Mouse (Mus musculus): ENCODE measurements around the gene Thap4.
"Not testable (repeated sequence)": the region's sequence is repeated elsewhere in the genome, so short reads cannot be mapped to it uniquely, and the experiment has no call there.

Gene Thap4

GRCm38 (mm10) chr1:93692773-93693172 lies 61.9 kb downstream of the Thap4 start:
- DNase-seq (ENCODE audit: extremely low read depth, insufficient read length, low spot score): no peak

GRCm38 (mm10) chr1:93691786-93692357 lies 62.8 kb downstream of the Thap4 start:
- DNase-seq (ENCODE audit: extremely low read depth, insufficient read length, low spot score): no peak

GRCm38 (mm10) chr1:93691106-93691505 lies 63.6 kb downstream of the Thap4 start:
- no peak for DNase-seq (ENCODE audit: extremely low read depth, insufficient read length, low spot score)

GRCm38 (mm10) chr1:93689901-93690496 lies 64.7 kb downstream of the Thap4 start:
- DNase-seq (ENCODE audit: extremely low read depth, insufficient read length, low spot score): no peak

- DNase-seq (ENCODE audit: extremely low read depth, insufficient read length, low spot score): no peak
Observed at GRCm38 (mm10) chr1:93688154-93688553, 66.5 kb downstream of the Thap4 start.

- DNase-seq (ENCODE audit: extremely low read depth, insufficient read length, low spot score): no peak
Observed at GRCm38 (mm10) chr1:93686961-93687320, 67.7 kb downstream of the Thap4 start.

- DNase-seq (ENCODE audit: extremely low read depth, insufficient read length, low spot score): peak; percentile 86
Observed at GRCm38 (mm10) chr1:93686245-93686960, 68.3 kb downstream of the Thap4 start.

GRCm38 (mm10) chr1:93685401-93686244 lies 69.0 kb downstream of the Thap4 start, which contains the start of gene Bok:
Gene Bok, plus strand, starts transcription at chr1:93685660.
- peak; percentile 95 for DNase-seq (ENCODE audit: extremely low read depth, insufficient read length, low spot score)

GRCm38 (mm10) chr1:93679889-93680568 lies 74.6 kb downstream of the Thap4 start:
- DNase-seq (ENCODE audit: extremely low read depth, insufficient read length, low spot score): peak; percentile 79

- DNase-seq (ENCODE audit: extremely low read depth, insufficient read length, low spot score): peak; percentile 64
Observed at GRCm38 (mm10) chr1:93678386-93678785, 76.3 kb downstream of the Thap4 start.

- DNase-seq (ENCODE audit: extremely low read depth, insufficient read length, low spot score): no peak
Observed at GRCm38 (mm10) chr1:93672682-93673081, 82.0 kb downstream of the Thap4 start.

- no peak for DNase-seq (ENCODE audit: extremely low read depth, insufficient read length, low spot score)
Observed at GRCm38 (mm10) chr1:93669941-93670340, 84.7 kb downstream of the Thap4 start.

- peak; percentile 35 for DNase-seq (ENCODE audit: extremely low read depth, insufficient read length, low spot score)
Observed at GRCm38 (mm10) chr1:93668791-93669548, 85.7 kb downstream of the Thap4 start.

GRCm38 (mm10) chr1:93667760-93668400 lies 86.8 kb downstream of the Thap4 start:
- no peak for DNase-seq (ENCODE audit: extremely low read depth, insufficient read length, low spot score)

GRCm38 (mm10) chr1:93658559-93658958 lies 96.1 kb downstream of the Thap4 start, which contains the start of gene Stk25:
Gene Stk25, minus strand, starts transcription at chr1:93658659.
- DNase-seq (ENCODE audit: extremely low read depth, insufficient read length, low spot score): not testable (repeated sequence)

- no peak for DNase-seq (ENCODE audit: extremely low read depth, insufficient read length, low spot score)
Observed at GRCm38 (mm10) chr1:93657025-93657360, 97.7 kb downstream of the Thap4 start.

- DNase-seq (ENCODE audit: extremely low read depth, insufficient read length, low spot score): no peak
Observed at GRCm38 (mm10) chr1:93656325-93657024, 98.2 kb downstream of the Thap4 start.

GRCm38 (mm10) chr1:93654798-93655197 lies 99.9 kb downstream of the Thap4 start:
- DNase-seq (ENCODE audit: extremely low read depth, insufficient read length, low spot score): no peak

GRCm38 (mm10) chr1:93654275-93654674 lies 100.4 kb downstream of the Thap4 start:
- DNase-seq (ENCODE audit: extremely low read depth, insufficient read length, low spot score): no peak
